14 mouse cellular contexts compared by ENCODE assay signal in the genomic region with DNA sequence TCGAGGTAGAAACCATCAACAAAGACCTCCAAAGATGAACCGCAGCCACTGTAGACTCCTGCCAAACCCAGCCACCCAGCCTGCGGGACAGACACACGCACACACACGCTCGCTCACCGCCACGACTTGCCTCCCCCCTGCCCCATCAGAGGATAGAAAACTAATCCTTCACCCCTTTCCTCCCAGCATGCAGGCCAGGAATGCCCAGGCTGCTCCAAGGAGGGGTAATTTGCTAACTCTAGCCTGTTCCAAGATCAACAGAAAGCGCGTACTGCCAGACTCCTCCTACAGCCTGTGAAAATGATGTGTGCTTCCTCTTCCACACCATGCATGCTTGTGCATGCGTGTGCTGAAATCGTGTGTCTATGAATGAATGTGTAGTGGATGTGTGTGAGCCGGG.
"Had no signal": no experiment of that assay in that cellular context is flagged by ENCODE, and none has a peak within 500 bp of the region (broad histone marks: within the 10 kb centered on the region; RNA-seq: fewer than 3 reads in every experiment).

No protein-coding gene starts in this region.

- H3K27ac ChIP-seq: kidney, embryonic 15.5 days; limb, embryonic 15.5 days; liver, embryonic 13.5 days; macrophage; midbrain, embryonic 12.5 days; stomach, embryonic 15.5 days had no signal

- H3K4me3 ChIP-seq: kidney, embryonic 15.5 days; limb, embryonic 15.5 days; liver, embryonic 13.5 days; megakaryocyte, embryonic 14.5 days; midbrain, embryonic 12.5 days; stomach, embryonic 15.5 days had no signal

- ATAC-seq: liver, postnatal 0 days; lung, postnatal 0 days had no signal

- H3K9me3 ChIP-seq: kidney, embryonic 15.5 days; limb, embryonic 15.5 days; midbrain, embryonic 12.5 days; stomach, embryonic 15.5 days had no signal

- H3K27me3 ChIP-seq: kidney, embryonic 15.5 days; limb, embryonic 15.5 days; liver, embryonic 13.5 days; megakaryocyte, embryonic 14.5 days; stomach, embryonic 15.5 days had no signal

- H3K36me3 ChIP-seq: kidney, embryonic 15.5 days; limb, embryonic 15.5 days; liver, embryonic 13.5 days; midbrain, embryonic 12.5 days; stomach, embryonic 15.5 days had no signal

- H3K4me1 ChIP-seq: liver, embryonic 13.5 days; megakaryocyte, embryonic 14.5 days; stomach, embryonic 15.5 days had no signal

- H3K4me2 ChIP-seq: kidney, embryonic 15.5 days; limb, embryonic 15.5 days; liver, embryonic 13.5 days; midbrain, embryonic 12.5 days; stomach, embryonic 15.5 days had no signal

- DNase-seq: kidney, adult 2 months; layer of hippocampus, adult 9-11 months; layer of hippocampus, postnatal 36 days; liver, embryonic 13.5 days; liver, postnatal 0 days; right cerebral cortex, postnatal 14 days; thymus, postnatal 4 days had no signal

- H3K9ac ChIP-seq: kidney, embryonic 15.5 days; limb, embryonic 15.5 days; liver, embryonic 13.5 days; liver, postnatal 0 days; midbrain, embryonic 12.5 days; stomach, embryonic 15.5 days had no signal
